Mouse (Mus musculus): ENCODE results near the gene Cela1.

Gene Cela1

GRCm38 (mm10) chr15:100633341-100633740 lies 54.4 kb downstream of the Cela1 start:
- no peak for DNase-seq

GRCm38 (mm10) chr15:100632323-100632722 lies 55.4 kb downstream of the Cela1 start:
- no peak for DNase-seq

GRCm38 (mm10) chr15:100631454-100632170 lies 56.1 kb downstream of the Cela1 start:
- DNase-seq = no peak

- no peak for DNase-seq
Observed at GRCm38 (mm10) chr15:100630126-100630525, 57.6 kb downstream of the Cela1 start.

- no peak for DNase-seq
Observed at GRCm38 (mm10) chr15:100628797-100629196, 58.9 kb downstream of the Cela1 start.

GRCm38 (mm10) chr15:100627774-100628370 lies 59.8 kb downstream of the Cela1 start:
- no peak for DNase-seq

GRCm38 (mm10) chr15:100627287-100627686 lies 60.4 kb downstream of the Cela1 start:
- no peak for DNase-seq

- DNase-seq = no peak
Observed at GRCm38 (mm10) chr15:100624435-100624834, 63.3 kb downstream of the Cela1 start.

Measured in cerebellum, adult 9-11 months (tissue).